Mouse (Mus musculus) MEL (cell line): ENCODE measurements at regions not wholly inside any gene's neighbourhood (a gene's known extent, or its start where the extent isn't known, plus 50 kb on each side); places are given as distances from the start of the nearest gene placed in this dataset.

Source experiments
- DNase-seq: peaks from one replicate; pipeline ENCODE4 v3.0.0; 2011; ENCODE audit warnings: low read depth, low spot score
- H3K27ac ChIP-seq: 2 replicates; pipeline ENCODE4 v1.5.1; 2012; ENCODE audit warnings: low read depth, mild to moderate bottlenecking, control low read depth, low read length, moderate library complexity; ENCODE audit not compliant: control insufficient read depth
- H3K27me3 ChIP-seq, 2 experiments: fragments of 150-350 bp in 1 of 2; sonication (generic) in 1 of 2; 2 replicates each; pipeline ENCODE4 v1.6.1; 2012; ENCODE audit warnings: low read length in 2 of 2, mild to moderate bottlenecking in 2 of 2, improper control_type of control experiment in 1 of 2, moderate library complexity in 1 of 2; ENCODE audit not compliant: insufficient read depth in 2 of 2, control insufficient read depth in 1 of 2
- H3K36me3 ChIP-seq, 2 experiments: 2 replicates each; pipeline ENCODE4 v1.6.1; 2012 to 2014; ENCODE audit warnings: low read length in 2 of 2, improper control_type of control experiment in 1 of 2, inconsistent platforms in 1 of 2, mild to moderate bottlenecking in 1 of 2; ENCODE audit not compliant: insufficient read depth in 2 of 2, control insufficient read depth in 1 of 2
- H3K4me1 ChIP-seq, 2 experiments: fragments of 150-350 bp in 1 of 2; sonication (generic) in 1 of 2; 2 replicates each; pipeline ENCODE4 v1.6.1; 2012; ENCODE audit warnings: low read length in 2 of 2, improper control_type of control experiment in 1 of 2, mild to moderate bottlenecking in 1 of 2; ENCODE audit not compliant: insufficient read depth in 2 of 2, control insufficient read depth in 1 of 2
- H3K4me3 ChIP-seq, 2 experiments: fragments of 150-350 bp in 1 of 2; sonication (generic) in 1 of 2; 2 replicates each; pipeline ENCODE4 v1.5.1; 2012; ENCODE audit warnings: low read depth in 2 of 2, low read length in 2 of 2, mild to moderate bottlenecking in 2 of 2, moderate library complexity in 2 of 2, control low read depth in 1 of 2, improper control_type of control experiment in 1 of 2; ENCODE audit not compliant: control insufficient read depth in 1 of 2, insufficient read depth in 1 of 2
- H3K79me2 ChIP-seq: 2 replicates; pipeline ENCODE4 v1.6.1; 2012; ENCODE audit warnings: mild to moderate bottlenecking, low read length, moderate library complexity; ENCODE audit not compliant: control insufficient read depth, poor library complexity, insufficient read depth
- H3K9ac ChIP-seq: 2 replicates; pipeline ENCODE4 v1.6.1; 2012; ENCODE audit warnings: low read depth, mild to moderate bottlenecking, control low read depth, low read length, moderate library complexity; ENCODE audit not compliant: control insufficient read depth, poor library complexity, severe bottlenecking
- H3K9me3 ChIP-seq: fragments of 150-350 bp; sonication (generic); replicated peaks from 2 replicates; pipeline ENCODE4 v1.6.1; 2012; ENCODE audit warnings: mild to moderate bottlenecking, low read length, improper control_type of control experiment, moderate library complexity; ENCODE audit not compliant: insufficient read depth
- CTCF ChIP-seq, 3 experiments: IDR thresholded peaks in 2 of 3; conservative IDR thresholded peaks in 1 of 3; 2 replicates each; pipeline ENCODE4 v1.5.1; 2011 to 2012; ENCODE audit warnings: low read length in 3 of 3, low read depth in 2 of 3, mild to moderate bottlenecking in 2 of 3, improper control_type of control experiment in 1 of 3, inconsistent platforms in 1 of 3, mixed read lengths in 1 of 3, moderate library complexity in 1 of 3; ENCODE audit not compliant: control insufficient read depth in 1 of 3, insufficient read depth in 1 of 3, poor library complexity in 1 of 3, severe bottlenecking in 1 of 3
- GABPA ChIP-seq: IDR thresholded peaks from 2 replicates; pipeline ENCODE4 v1.6.1; 2012; ENCODE audit warnings: low read depth, mild to moderate bottlenecking, inconsistent platforms, low read length, improper control_type of control experiment, moderate library complexity
- JUND ChIP-seq: IDR thresholded peaks from 2 replicates; pipeline ENCODE4 v1.6.1; 2011; ENCODE audit warnings: low read depth, mild to moderate bottlenecking, improper control_type of control experiment, low read length
- MAFK ChIP-seq: IDR thresholded peaks from 2 replicates; pipeline ENCODE4 v1.6.1; 2011; ENCODE audit warnings: low read depth, mild to moderate bottlenecking, low read length, improper control_type of control experiment, borderline replicate concordance
- MAZ ChIP-seq: IDR thresholded peaks from 2 replicates; pipeline ENCODE4 v1.6.1; 2012; ENCODE audit warnings: low read depth, mild to moderate bottlenecking, inconsistent platforms, low read length, improper control_type of control experiment
- MXI1 ChIP-seq: IDR thresholded peaks from 2 replicates; pipeline ENCODE4 v1.6.1; 2011; ENCODE audit warnings: mild to moderate bottlenecking, low read depth, low read length, improper control_type of control experiment
- MYB ChIP-seq: IDR thresholded peaks from 2 replicates; pipeline ENCODE4 v1.6.1; 2011; ENCODE audit warnings: mild to moderate bottlenecking, low read depth, low read length, improper control_type of control experiment
- MYC ChIP-seq: IDR thresholded peaks from 2 replicates; pipeline ENCODE4 v1.6.1; 2011; ENCODE audit warnings: low read depth, mild to moderate bottlenecking, low read length, improper control_type of control experiment, moderate library complexity
- NRF1 ChIP-seq: IDR thresholded peaks from 2 replicates; pipeline ENCODE4 v1.6.1; 2014; ENCODE audit warnings: low read depth, mild to moderate bottlenecking, inconsistent platforms, low read length, improper control_type of control experiment, moderate library complexity; ENCODE audit not compliant: poor library complexity, insufficient read depth, severe bottlenecking
- POLR2AphosphoS2 ChIP-seq: IDR thresholded peaks from 2 replicates; pipeline ENCODE4 v1.6.1; 2011; ENCODE audit warnings: low read length, improper control_type of control experiment
- POLR2AphosphoS5 ChIP-seq: IDR thresholded peaks from 2 replicates; pipeline ENCODE4 v1.6.1; 2012; ENCODE audit warnings: low read depth, borderline replicate concordance, mild to moderate bottlenecking, inconsistent platforms, low read length, moderate library complexity, mixed read lengths
- RAD21 ChIP-seq: IDR thresholded peaks from 2 replicates; pipeline ENCODE4 v1.6.1; 2011; ENCODE audit warnings: mild to moderate bottlenecking, low read depth, low read length, improper control_type of control experiment
- RCOR1 ChIP-seq: IDR thresholded peaks from 2 replicates; pipeline ENCODE4 v1.6.1; 2012; ENCODE audit warnings: low read depth, mild to moderate bottlenecking, inconsistent platforms, low read length, improper control_type of control experiment
- SMC3 ChIP-seq: IDR thresholded peaks from 2 replicates; pipeline ENCODE4 v1.6.1; 2011; ENCODE audit warnings: low read depth, low read length, improper control_type of control experiment
- USF1 ChIP-seq: IDR thresholded peaks from 2 replicates; pipeline ENCODE4 v1.6.1; 2014; ENCODE audit warnings: low read depth, mild to moderate bottlenecking, inconsistent platforms, low read length, improper control_type of control experiment, moderate library complexity
- ZMIZ1 ChIP-seq: IDR thresholded peaks from 2 replicates; pipeline ENCODE4 v1.6.1; 2012; ENCODE audit warnings: low read depth, mild to moderate bottlenecking, inconsistent platforms, low read length, improper control_type of control experiment, moderate library complexity
- ZNF384 ChIP-seq: IDR thresholded peaks from 2 replicates; pipeline ENCODE4 v1.6.1; 2012; ENCODE audit warnings: low read depth, mild to moderate bottlenecking, inconsistent platforms, low read length, improper control_type of control experiment

- no peaks in the 10 kb centered on the region for H3K4me1 ChIP-seq
- no peaks in the 10 kb centered on the region for H3K79me2 ChIP-seq
- H3K9me3 ChIP-seq = no peaks in the 10 kb centered on the region
- TF ChIP-seq GABPA (no peak), ZNF384 (no peak), RAD21 (no peak), MAFK (no peak), ZMIZ1 (no peak), RCOR1 (no peak), MAZ (no peak), MYB (no peak), JUND (no peak), SMC3 (no peak), POLR2AphosphoS5 (no peak), POLR2AphosphoS2 (no peak), MYC (no peak), CTCF (IDR thresholded peaks at IDR 0.05 in 2 of 3, conservative IDR thresholded peaks at IDR 0.05 in 1 of 3; ENCODE audit: control insufficient read depth in 1 of 3, insufficient read depth in 1 of 3, low read depth in 2 of 3, low read length in 3 of 3, poor library complexity in 1 of 3, severe bottlenecking in 1 of 3) (no peak)
- no peak for DNase-seq
- H3K36me3 ChIP-seq = no peaks in the 10 kb centered on the region
- no peak overlapping the region for H3K27ac ChIP-seq
- no peaks in the 10 kb centered on the region for H3K27me3 ChIP-seq
- no peak overlapping the region for H3K4me3 ChIP-seq
- H3K9ac ChIP-seq = no peak overlapping the region
Measured at GRCm38 (mm10) chr14:104406062-104406461, 61.7 kb downstream of the Pou4f1 start.

- no peaks in the 10 kb centered on the region for H3K36me3 ChIP-seq
- no peak overlapping the region for H3K27ac ChIP-seq
- no peak overlapping the region for H3K9ac ChIP-seq
- TF ChIP-seq USF1 = no peak
- TF ChIP-seq MXI1 = no peak
- no peak for TF ChIP-seq MAZ
- TF ChIP-seq NRF1 = no peak
- TF ChIP-seq, all 39 proteins: peak for 0
- DNase-seq = no peak
- Histone ChIP-seq H3K27me3 (no peaks in the 10 kb centered on the region), H3K4me1 (no peaks in the 10 kb centered on the region), H3K4me3 (no peak overlapping the region), H3K9me3 (no peaks in the 10 kb centered on the region), H3K79me2 (no peaks in the 10 kb centered on the region)
Measured at GRCm38 (mm10) chr14:104389297-104390071, 78.3 kb downstream of the Pou4f1 start.
